Mouse (Mus musculus): ENCODE data around the gene Gm14781. TPM values are rescaled to one million over a fixed set of nuclear protein-coding genes. Genes with fewer than 3 reads are reported as not detected.
"Not testable (repeated sequence)": the region's sequence is repeated elsewhere in the genome, so short reads cannot be mapped to it uniquely, and the experiment has no call there.

Gm14781 gene
- total RNA-seq (2014; rRNA removed) (not detected in 2 replicates), polyA plus RNA-seq (2015; fragmentation: Nextera tagmentation; extraction: Ambion mirVana) (not detected in 2 replicates)

- 65% methylated on average over 1 of the region's 1 CpGs for whole genome bisulfite sequencing
- DNase-seq (ENCODE audit: low spot score); ATAC-seq (ENCODE audit: low FRiP score); H3K4me1 ChIP-seq (ENCODE audit: insufficient read depth, low read length); H3K9ac ChIP-seq (replicated peaks; ENCODE audit: low read length, poor library complexity, severe bottlenecking); H3K9me3 ChIP-seq (ENCODE audit: low read length); H3K27me3 ChIP-seq (ENCODE audit: insufficient read depth, low read length); H3K4me3 ChIP-seq (ENCODE audit: low read depth, low read length); H3K4me2 ChIP-seq (ENCODE audit: low read depth, low read length, poor library complexity, severe bottlenecking); H3K27ac ChIP-seq (ENCODE audit: low read depth, low read length); H3K36me3 ChIP-seq (ENCODE audit: insufficient read depth, low read length): not testable (repeated sequence)
Observed at GRCm38 (mm10) chrX:91631894-91632293, at the start of gene Gm14781. Gene Gm14781, plus strand, starts transcription at chrX:91632194.

DNA sequence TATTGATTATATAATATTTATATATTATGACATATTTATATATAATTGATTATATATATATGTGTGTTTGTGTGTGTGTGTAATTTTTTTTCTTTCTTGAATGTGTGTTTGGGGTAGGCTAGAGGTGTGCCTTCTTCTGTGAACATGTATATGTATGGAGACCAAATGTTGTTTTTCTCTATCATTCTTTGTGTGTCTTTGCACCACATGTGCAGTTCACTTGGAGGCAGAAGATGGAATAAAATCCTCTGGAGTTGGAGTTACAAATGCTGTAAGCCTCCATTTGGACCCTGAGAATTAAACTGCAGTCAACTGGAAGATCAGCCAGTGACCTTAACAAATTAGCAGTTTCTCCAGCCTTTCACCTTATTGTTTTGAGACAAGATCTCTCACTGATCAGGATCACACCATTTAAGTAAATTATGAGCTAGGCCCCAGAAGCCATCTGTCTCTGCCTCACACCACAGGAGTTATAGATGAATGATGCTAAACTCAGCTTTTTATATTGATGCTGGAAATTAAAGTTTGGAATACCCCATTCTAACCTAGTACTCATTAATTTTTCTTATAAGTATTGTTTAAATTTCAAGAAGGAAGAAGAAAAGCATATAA lies 23.1 kb downstream of the Gm14781 start:
- H3K36me3 ChIP-seq (ENCODE audit: insufficient read depth, low read length); DNase-seq (ENCODE audit: low spot score); H3K4me1 ChIP-seq (ENCODE audit: insufficient read depth, low read length); H3K9ac ChIP-seq (replicated peaks; ENCODE audit: low read length, poor library complexity, severe bottlenecking); H3K4me2 ChIP-seq (ENCODE audit: low read depth, low read length, poor library complexity, severe bottlenecking); H3K27me3 ChIP-seq (ENCODE audit: insufficient read depth, low read length); H3K9me3 ChIP-seq (ENCODE audit: low read length); H3K27ac ChIP-seq (ENCODE audit: low read depth, low read length); H3K4me3 ChIP-seq (ENCODE audit: low read depth, low read length); ATAC-seq (ENCODE audit: low FRiP score): not testable (repeated sequence)

Other genes starting within 250 kb of the Gm14781 start
- gene Gm5072, start 239.7 kb upstream of the Gm14781 start, total RNA-seq (2014; rRNA removed): not detected in 2 replicates
- not detected in 2 replicates for gene Gm5072, start 239.7 kb upstream of the Gm14781 start, polyA plus RNA-seq (2015; fragmentation: Nextera tagmentation; extraction: Ambion mirVana)
- gene Gm8914, start 152.1 kb upstream of the Gm14781 start, total RNA-seq (2014; rRNA removed): not detected in 2 replicates
- gene Gm8914, start 152.1 kb upstream of the Gm14781 start, polyA plus RNA-seq (2015; fragmentation: Nextera tagmentation; extraction: Ambion mirVana): not detected in 2 replicates
- gene 1700084M14Rik, start 56.3 kb upstream of the Gm14781 start, total RNA-seq (2014; rRNA removed): not detected in 2 replicates
- not detected in 2 replicates for gene 1700084M14Rik, start 56.3 kb upstream of the Gm14781 start, polyA plus RNA-seq (2015; fragmentation: Nextera tagmentation; extraction: Ambion mirVana)
- not detected in 2 replicates for gene Mageb5, start 150.8 kb downstream of the Gm14781 start, total RNA-seq (2014; rRNA removed)
- not detected in 2 replicates for gene Mageb5, start 150.8 kb downstream of the Gm14781 start, polyA plus RNA-seq (2015; fragmentation: Nextera tagmentation; extraction: Ambion mirVana)